Mouse (Mus musculus) CH12.LX (cell line): ENCODE measurements at regions not wholly inside any gene's neighbourhood (a gene's known extent, or its start where the extent isn't known, plus 50 kb on each side); places are given as distances from the start of the nearest gene placed in this dataset.

ENCODE experiments used
- DNase-seq: peaks from one replicate; pipeline ENCODE4 v3.0.0-alpha.2; 2013; ENCODE audit errors: extremely low read depth
- H3K27ac ChIP-seq: 2 replicates; pipeline ENCODE4 v1.5.1; 2012; ENCODE audit warnings: low read depth, mild to moderate bottlenecking, control low read depth, moderate library complexity; ENCODE audit not compliant: insufficient read depth
- H3K27me3 ChIP-seq: replicated peaks from 2 replicates; pipeline ENCODE3; 2012; ENCODE audit warnings: inconsistent platforms
- H3K36me3 ChIP-seq, 2 experiments: replicated peaks in 1 of 2; 2 replicates each; pipeline versions ENCODE3 to v1.6.1; 2012; ENCODE audit warnings: inconsistent platforms in 1 of 2, low read length in 1 of 2, mild to moderate bottlenecking in 1 of 2, mixed read lengths in 1 of 2, moderate library complexity in 1 of 2; ENCODE audit not compliant: control insufficient read depth in 1 of 2, insufficient read depth in 1 of 2
- H3K4me1 ChIP-seq, 2 experiments: 2 replicates each; pipeline ENCODE4 v1.6.1; 2012; ENCODE audit warnings: inconsistent platforms in 1 of 2, moderate library complexity in 1 of 2; ENCODE audit not compliant: insufficient read depth in 2 of 2, control insufficient read depth in 1 of 2
- H3K4me2 ChIP-seq: 2 replicates; pipeline ENCODE4 v1.6.1; 2012; ENCODE audit warnings: low read depth, mild to moderate bottlenecking, control low read depth; ENCODE audit not compliant: poor library complexity, insufficient read depth, severe bottlenecking
- H3K4me3 ChIP-seq, 3 experiments: fragments of 150-350 bp in 1 of 3; sonication (generic) in 1 of 3; replicated peaks in 1 of 3; 2 replicates each; pipeline versions ENCODE3 to v1.5.1; 2011 to 2012; ENCODE audit warnings: low read depth in 2 of 3, low read length in 2 of 3, mild to moderate bottlenecking in 2 of 3, moderate library complexity in 2 of 3, control low read depth in 1 of 3, improper control_type of control experiment in 1 of 3, inconsistent platforms in 1 of 3, mixed read lengths in 1 of 3; ENCODE audit not compliant: poor library complexity in 1 of 3
- H3K79me2 ChIP-seq: replicated peaks from 2 replicates; pipeline ENCODE4 v1.6.1; 2012; ENCODE audit warnings: mild to moderate bottlenecking, moderate library complexity; ENCODE audit not compliant: control insufficient read depth, poor library complexity, insufficient read depth, severe bottlenecking; ENCODE audit errors: extremely low read depth
- H3K9ac ChIP-seq: 2 replicates; pipeline ENCODE4 v1.6.1; 2012; ENCODE audit warnings: low read depth, mild to moderate bottlenecking, control low read depth, moderate library complexity; ENCODE audit not compliant: insufficient read depth
- H3K9me3 ChIP-seq: replicated peaks from 2 replicates; pipeline ENCODE3; 2012; ENCODE audit warnings: low read length, inconsistent platforms, mixed read lengths
- BHLHE40 ChIP-seq: IDR thresholded peaks from 2 replicates; pipeline ENCODE4 v1.6.1; 2011; ENCODE audit warnings: mild to moderate bottlenecking, low read depth, low read length, improper control_type of control experiment
- EP300 ChIP-seq: IDR thresholded peaks from 2 replicates; pipeline ENCODE4 v1.6.1; 2011; ENCODE audit warnings: low read length, improper control_type of control experiment
- ETS1 ChIP-seq: conservative IDR thresholded peaks from 2 replicates; pipeline ENCODE4 v1.6.1; 2012; ENCODE audit warnings: low read depth, mild to moderate bottlenecking, inconsistent platforms, low read length, improper control_type of control experiment, moderate library complexity
- GABPA ChIP-seq: IDR thresholded peaks from 2 replicates; pipeline ENCODE4 v1.6.1; 2012; ENCODE audit warnings: low read depth, low read length, improper control_type of control experiment, inconsistent platforms; ENCODE audit not compliant: insufficient replicate concordance
- HCFC1 ChIP-seq: IDR thresholded peaks from 2 replicates; pipeline ENCODE4 v1.6.1; 2012; ENCODE audit warnings: low read depth, mild to moderate bottlenecking, inconsistent platforms, low read length, improper control_type of control experiment
- IRF4 ChIP-seq: IDR thresholded peaks from 2 replicates; pipeline ENCODE4 v1.6.1; 2014; ENCODE audit warnings: low read depth, mild to moderate bottlenecking, inconsistent platforms, low read length, improper control_type of control experiment
- JUND ChIP-seq: conservative IDR thresholded peaks from 2 replicates; pipeline ENCODE4 v1.6.1; 2011; ENCODE audit warnings: low read depth, low read length, improper control_type of control experiment
- MAFK ChIP-seq: IDR thresholded peaks from 2 replicates; pipeline ENCODE4 v1.6.1; 2011; ENCODE audit warnings: low read length, improper control_type of control experiment; ENCODE audit not compliant: insufficient replicate concordance
- MAX ChIP-seq: IDR thresholded peaks from 2 replicates; pipeline ENCODE4 v1.6.1; 2011; ENCODE audit warnings: low read length, improper control_type of control experiment
- MEF2A ChIP-seq: IDR thresholded peaks from 2 replicates; pipeline ENCODE4 v1.6.1; 2014; ENCODE audit warnings: low read depth, mild to moderate bottlenecking, inconsistent platforms, low read length, improper control_type of control experiment, borderline replicate concordance
- MXI1 ChIP-seq: IDR thresholded peaks from 2 replicates; pipeline ENCODE4 v1.6.1; 2011; ENCODE audit warnings: mild to moderate bottlenecking, low read depth, low read length, improper control_type of control experiment
- MYC ChIP-seq: IDR thresholded peaks from 2 replicates; pipeline ENCODE4 v1.6.1; 2011; ENCODE audit warnings: low read depth, mild to moderate bottlenecking, improper control_type of control experiment, low read length
- NELFE ChIP-seq: IDR thresholded peaks from 2 replicates; pipeline ENCODE4 v1.6.1; 2011; ENCODE audit warnings: low read depth, low read length, improper control_type of control experiment
- NRF1 ChIP-seq: IDR thresholded peaks from 2 replicates; pipeline ENCODE4 v1.6.1; 2014; ENCODE audit warnings: low read depth, mild to moderate bottlenecking, inconsistent platforms, low read length, improper control_type of control experiment, moderate library complexity
- POLR2AphosphoS2 ChIP-seq: IDR thresholded peaks from 2 replicates; pipeline ENCODE4 v1.6.1; 2011; ENCODE audit warnings: low read depth, low read length, improper control_type of control experiment
- TCF12 ChIP-seq: IDR thresholded peaks from 2 replicates; pipeline ENCODE4 v1.6.1; 2014; ENCODE audit warnings: low read depth, mild to moderate bottlenecking, inconsistent platforms, low read length, improper control_type of control experiment
- UBTF ChIP-seq: IDR thresholded peaks from 2 replicates; pipeline ENCODE4 v1.6.1; 2012; ENCODE audit warnings: low read depth, mild to moderate bottlenecking, inconsistent platforms, low read length, improper control_type of control experiment, moderate library complexity
- ZKSCAN1 ChIP-seq: IDR thresholded peaks from 2 replicates; pipeline ENCODE4 v1.6.1; 2012; ENCODE audit warnings: low read depth, inconsistent platforms, low read length, improper control_type of control experiment, borderline replicate concordance
- ZMIZ1 ChIP-seq: IDR thresholded peaks from 2 replicates; pipeline ENCODE4 v1.6.1; 2012; ENCODE audit warnings: low read depth, mild to moderate bottlenecking, inconsistent platforms, low read length, improper control_type of control experiment
- dilution Hi-C: fragments of 300-500 bp; cut with MboI; formaldehyde crosslinking; loops from 2 replicates; pipeline ENCODE4 v1.14.3; 2020; ENCODE audit warnings: low sequenced_read_pairs; ENCODE audit not compliant: extremely low pct_unique_long_range_greater_than_20kb, extremely low pct_ligation_motif_present
- in situ Hi-C: fragments of 300-500 bp; cut with MboI; formaldehyde crosslinking; loops from 3 replicates; pipeline ENCODE4 v1.14.3; 2019; ENCODE audit warnings: low sequenced_read_pairs, low pct_ligation_motif_present, low pct_unique_long_range_greater_than_20kb, mixed read lengths

DNA sequence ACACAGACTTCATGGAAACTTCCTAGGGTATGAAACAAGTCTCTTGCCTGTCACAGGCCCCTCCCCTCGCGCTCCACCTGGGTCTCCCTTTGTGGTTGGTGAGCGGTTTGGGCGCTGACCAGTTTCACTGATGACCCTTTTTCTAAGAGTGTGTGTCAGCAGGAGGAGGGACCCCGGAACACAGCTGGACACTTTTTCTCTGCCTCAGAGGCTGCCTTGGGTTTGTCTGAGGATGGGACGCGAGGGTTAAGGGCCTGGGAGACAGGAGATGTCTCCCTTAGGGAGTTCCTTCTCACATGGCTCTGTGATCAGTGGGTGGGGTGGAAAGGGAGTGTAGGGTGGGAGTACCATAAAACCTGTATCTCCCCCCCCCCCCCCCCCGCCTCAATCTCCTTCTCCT is 115.8 kb upstream of the Haao start:
- no peaks in the 10 kb centered on the region for H3K27me3 ChIP-seq

DNA sequence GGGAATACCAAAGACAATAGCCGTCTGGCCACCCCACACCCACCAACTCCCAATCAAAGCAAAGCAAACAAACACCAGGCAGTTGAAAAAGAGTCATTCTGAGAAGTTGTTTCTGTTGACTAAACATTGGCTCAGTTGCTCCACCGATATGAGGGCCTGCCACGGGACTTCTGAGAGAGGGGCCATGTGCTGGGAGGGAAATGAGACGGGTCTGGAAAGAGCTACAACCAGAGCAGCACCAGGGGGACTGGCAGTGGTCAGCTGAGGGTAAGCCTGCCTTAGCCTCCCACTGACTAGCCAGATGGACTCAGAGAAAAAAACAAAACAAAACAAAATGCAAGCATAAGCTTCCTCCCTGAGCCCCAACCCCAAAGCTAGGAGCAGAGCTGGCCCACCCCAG is 115.1 kb upstream of the Haao start:
- DNase-seq = no peak
- Histone ChIP-seq H3K9me3 (no peaks in the 10 kb centered on the region), H3K4me3 (no peak overlapping the region), H3K27me3 (no peaks in the 10 kb centered on the region), H3K9ac (no peak overlapping the region), H3K36me3 (no peaks in the 10 kb centered on the region), H3K4me1 (no peaks in the 10 kb centered on the region), H3K27ac (no peak overlapping the region), H3K79me2 (no peaks in the 10 kb centered on the region), H3K4me2 (no peak overlapping the region)
- in situ Hi-C loops (no loop called here), dilution Hi-C loops (no loop called here)
- TF ChIP-seq EP300 (no peak), POLR2AphosphoS2 (no peak), MEF2A (no peak), NRF1 (no peak), MAX (no peak), GABPA (no peak), JUND (no peak), MAFK (no peak), HCFC1 (no peak), IRF4 (no peak), UBTF (no peak), MYC (no peak), TCF12 (no peak), BHLHE40 (no peak), ZMIZ1 (no peak), MXI1 (no peak), ZKSCAN1 (no peak)

More for the DNA sequence above, 115.8 kb upstream of the Haao start:
- H3K4me3 ChIP-seq = no peak overlapping the region
- TF ChIP-seq ETS1 (0 out of 2 replicates have a peak, but pooled peaks have one; percentile 8), MAFK (no peak), GABPA (no peak), NELFE (no peak), HCFC1 (no peak), MEF2A (0 out of 2 replicates have a peak, but pooled peaks have one; percentile 16)
- no peak overlapping the region for H3K9ac ChIP-seq
- dilution Hi-C loops = no loop called here
- H3K4me2 ChIP-seq = no peak overlapping the region
- H3K4me1 ChIP-seq = no peaks in the 10 kb centered on the region
- DNase-seq = no peak
- H3K9me3 ChIP-seq = no peaks in the 10 kb centered on the region
- H3K36me3 ChIP-seq = no peaks in the 10 kb centered on the region
- no peaks in the 10 kb centered on the region for H3K79me2 ChIP-seq
- no peak overlapping the region for H3K27ac ChIP-seq
- in situ Hi-C loops = no loop called here
